In genomic region chr4:129951359-129951821, GRCm38 (mm10) we compare ENCODE assay signal across 12 mouse cellular contexts. TPM values are rescaled to one million over a fixed set of nuclear protein-coding genes. Genes with fewer than 3 reads are reported as not detected.
DNase-seq lines count a peak whose midpoint lies in the region; ATAC-seq lines count a peak whose summit lies in the region.
"Had no signal": no experiment of that assay in that cellular context is flagged by ENCODE, and none has a peak within 500 bp of the region (broad histone marks: within the 10 kb centered on the region; RNA-seq: fewer than 3 reads in every experiment).

No protein-coding gene starts in this region.

- no peaks in the 10 kb centered on the region for H3K36me3 ChIP-seq in kidney, embryonic 16.5 days (ENCODE audit: insufficient read depth, low read length)
- H3K36me3 ChIP-seq in stomach, embryonic 15.5 days, result no peaks in the 10 kb centered on the region
- H3K36me3 ChIP-seq: embryonic facial prominence, embryonic 15.5 days; hindbrain, embryonic 12.5 days had no signal

- H3K4me3 ChIP-seq in kidney, embryonic 16.5 days (ENCODE audit: low read length), result no peak overlapping the region
- no peak overlapping the region for H3K4me3 ChIP-seq in stomach, embryonic 15.5 days (replicated peaks)
- H3K4me3 ChIP-seq: embryonic facial prominence, embryonic 15.5 days; hindbrain, embryonic 12.5 days had no signal

- H3K27me3 ChIP-seq in kidney, embryonic 16.5 days (ENCODE audit: insufficient read depth, low read length), result peaks cover 2% of the 10 kb centered on the region; the same call in 1 of the 2 replicates
- no peaks in the 10 kb centered on the region for H3K27me3 ChIP-seq in stomach, embryonic 15.5 days (replicated peaks)

- no peak overlapping the region for H3K4me2 ChIP-seq in kidney, embryonic 16.5 days (replicated peaks; ENCODE audit: low read depth, low read length)
- no peak overlapping the region for H3K4me2 ChIP-seq in stomach, embryonic 15.5 days
- H3K4me2 ChIP-seq: embryonic facial prominence, embryonic 15.5 days; hindbrain, embryonic 12.5 days had no signal

- H3K4me1 ChIP-seq in kidney, embryonic 16.5 days (ENCODE audit: insufficient read depth, low read length), result no peaks in the 10 kb centered on the region
- no peaks in the 10 kb centered on the region for H3K4me1 ChIP-seq in stomach, embryonic 15.5 days

- H3K9ac ChIP-seq in kidney, embryonic 16.5 days (replicated peaks; ENCODE audit: low read length), result no peak overlapping the region
- H3K9ac ChIP-seq in stomach, embryonic 15.5 days, result no peak overlapping the region
- H3K9ac ChIP-seq: embryonic facial prominence, embryonic 15.5 days; hindbrain, embryonic 12.5 days had no signal

- 67% methylated on average over 6 of the region's 6 CpGs for WGBS in kidney, embryonic 16.5 days
- WGBS in stomach, embryonic 15.5 days, result 57% methylated on average over 6 of the region's 6 CpGs

- peak; percentile 13 for DNase-seq in kidney, adult 9 months
- peak; percentile 29 to 64 for DNase-seq in adrenal gland, postnatal 36 days
- DNase-seq in right cerebral cortex, postnatal 10 days (ENCODE audit: low spot score in 2 of 2), result no peak
- no peak for DNase-seq in spleen, postnatal 10 days (ENCODE audit: low spot score in 2 of 2)

- no peak for ATAC-seq in kidney, embryonic 16.5 days (ENCODE audit: low FRiP score, low TSS enrichment)
- peak; percentile 73 to 88 for ATAC-seq in hematopoietic stem cell, adult 5-6 weeks (replicated peaks in 1 of 2; ENCODE audit: insufficient read depth in 1 of 2, low FRiP score in 2 of 2, low TSS enrichment in 1 of 2, low read depth in 1 of 2, poor library complexity in 2 of 2, severe bottlenecking in 2 of 2)
- peak; percentile 39; the same call in 1 of the 2 replicates for ATAC-seq in stomach, embryonic 15.5 days (ENCODE audit: insufficient read depth, low FRiP score, low read depth)
- ATAC-seq in frontal cortex, adult (ENCODE audit: low TSS enrichment), result no peak

- no peak overlapping the region for H3K27ac ChIP-seq in kidney, embryonic 16.5 days (ENCODE audit: low read length)
- H3K27ac ChIP-seq in stomach, embryonic 15.5 days, result no peak overlapping the region
- H3K27ac ChIP-seq: embryonic facial prominence, embryonic 15.5 days; hindbrain, embryonic 12.5 days; macrophage had no signal

- H3K9me3 ChIP-seq in kidney, embryonic 16.5 days (ENCODE audit: low read length), result no peaks in the 10 kb centered on the region
- H3K9me3 ChIP-seq in stomach, embryonic 15.5 days, result no peaks in the 10 kb centered on the region
- H3K9me3 ChIP-seq: embryonic facial prominence, embryonic 15.5 days; hindbrain, embryonic 12.5 days had no signal

RNA-seq across cellular contexts. Expression of gene Spocd1, which starts 22.3 kb away (rescaled TPM):
- 0.32 TPM in 1 of 2 replicates, not detected in the other for polyA plus RNA-seq in kidney, embryonic 16.5 days (2015; fragmentation: Nextera tagmentation; extraction: Ambion mirVana)
- 1 to 10 TPM in 1 of 2 experiments, under 1 TPM in 1; 0.86 to 1.3 TPM for total RNA-seq in adrenal gland, postnatal 36 days (2021)
- total RNA-seq in hematopoietic stem cell, adult 5-6 weeks (2017), result not detected in 2 replicates
- polyA plus RNA-seq in stomach, embryonic 15.5 days (2015; fragmentation: Nextera tagmentation; extraction: Ambion mirVana), result 0.04 TPM in 1 of 2 replicates, not detected in the other
- polyA plus RNA-seq: macrophage; neural tube, embryonic 14.5 days had no signal

RNA-seq across cellular contexts. Expression of gene Adgrb2, which starts 33.3 kb away (rescaled TPM):
- 1.7 and 3.2 TPM in 2 replicates for polyA plus RNA-seq in kidney, embryonic 16.5 days (2015; fragmentation: Nextera tagmentation; extraction: Ambion mirVana)
- total RNA-seq in adrenal gland, postnatal 36 days (2021), result 10 to 100 TPM; 21.0 to 24.4 TPM
- 0.15 and 0.19 TPM in 2 replicates for total RNA-seq in hematopoietic stem cell, adult 5-6 weeks (2017)
- 2.8 and 3.8 TPM in 2 replicates for polyA plus RNA-seq in stomach, embryonic 15.5 days (2015; fragmentation: Nextera tagmentation; extraction: Ambion mirVana)
- polyA plus RNA-seq: macrophage had no signal

Comparison
In these comparisons a context has a peak if more than half of its experiments do, and no peak if none do; other contexts are left out.
1. DNase-seq: peak in kidney, adult 9 months (single experiment) and adrenal gland, postnatal 36 days (2 of 2); none in right cerebral cortex, postnatal 10 days (0 of 2) and spleen, postnatal 10 days (0 of 2).
2. ATAC-seq: peak in hematopoietic stem cell, adult 5-6 weeks (2 of 2) and stomach, embryonic 15.5 days (single experiment); none in kidney, embryonic 16.5 days (single experiment) and frontal cortex, adult (single experiment).
3. RNA of gene Adgrb2, which starts 33.3 kb away (total RNA-seq): 21.0 to 24.4 TPM in adrenal gland, postnatal 36 days; 0.15 to 0.19 TPM in hematopoietic stem cell, adult 5-6 weeks; every median in the first group is over 10 times any median in the second.